Mouse (Mus musculus): ENCODE results near the gene Lhpp. TPM values are rescaled to one million over a fixed set of nuclear protein-coding genes. Genes with fewer than 3 reads are reported as not detected.

The Lhpp gene
- polyA plus RNA-seq, 1 experiment from 2014 or later, result 14.3 TPM

- peaks cover 5% of the 10 kb centered on the region; the same call in 1 of the 2 replicates for H3K36me3 ChIP-seq (ENCODE audit: control insufficient read depth, insufficient read depth, low read length)
- H3K4me1 ChIP-seq (ENCODE audit: control insufficient read depth, insufficient read depth, low read length), result peaks cover 7% of the 10 kb centered on the region
- no peak overlapping the region for H3K4me2 ChIP-seq (ENCODE audit: low read depth, low read length)
- H3K9me3 ChIP-seq (ENCODE audit: control insufficient read depth, low read length), result no peaks in the 10 kb centered on the region
- DNase-seq (ENCODE audit: low spot score) (no peak), ATAC-seq (ENCODE audit: low read depth) (no peak)
- H3K27ac ChIP-seq (replicated peaks; ENCODE audit: low read depth, low read length), result 0 out of 2 replicates have a peak overlapping the region, but pooled peaks have one; percentile 30
- H3K27me3 ChIP-seq (replicated peaks; ENCODE audit: control insufficient read depth, insufficient read depth, low read length), result no peaks in the 10 kb centered on the region
- 86% methylated on average over 4 of the region's 4 CpGs for WGBS
- no peak overlapping the region for H3K4me3 ChIP-seq (ENCODE audit: low read depth, low read length)
- no peak overlapping the region for H3K9ac ChIP-seq (ENCODE audit: low read depth, low read length)
Measured at GRCm38 (mm10) chr7:132719570-132719969, 109.1 kb downstream of the Lhpp start.

- peak; percentile 34 for DNase-seq (ENCODE audit: low spot score)
- peaks cover 3% of the 10 kb centered on the region; the same call in 1 of the 2 replicates for H3K4me1 ChIP-seq (ENCODE audit: control insufficient read depth, insufficient read depth, low read length)
- no peak overlapping the region for H3K27ac ChIP-seq (replicated peaks; ENCODE audit: low read depth, low read length)
- H3K27me3 ChIP-seq (replicated peaks; ENCODE audit: control insufficient read depth, insufficient read depth, low read length), result no peaks in the 10 kb centered on the region
- ATAC-seq (ENCODE audit: low read depth), result peak; percentile 70
- WGBS, result 76% methylated on average over 8 of the region's 8 CpGs
- H3K9ac ChIP-seq (ENCODE audit: low read depth, low read length), result no peak overlapping the region
- H3K4me3 ChIP-seq (ENCODE audit: low read depth, low read length), result no peak overlapping the region
- H3K4me2 ChIP-seq (ENCODE audit: low read depth, low read length), result no peak overlapping the region
- H3K9me3 ChIP-seq (ENCODE audit: control insufficient read depth, low read length), result no peaks in the 10 kb centered on the region
- no peaks in the 10 kb centered on the region for H3K36me3 ChIP-seq (ENCODE audit: control insufficient read depth, insufficient read depth, low read length)
Measured at GRCm38 (mm10) chr7:132720562-132720961, 110.1 kb downstream of the Lhpp start.

- H3K27me3 ChIP-seq (replicated peaks; ENCODE audit: control insufficient read depth, insufficient read depth, low read length), result no peaks in the 10 kb centered on the region
- H3K4me2 ChIP-seq (ENCODE audit: low read depth, low read length), result no peak overlapping the region
- H3K4me3 ChIP-seq (ENCODE audit: low read depth, low read length), result no peak overlapping the region
- H3K9me3 ChIP-seq (ENCODE audit: control insufficient read depth, low read length), result no peaks in the 10 kb centered on the region
- DNase-seq (ENCODE audit: low spot score) (no peak), ATAC-seq (ENCODE audit: low read depth) (no peak)
- no peak overlapping the region for H3K9ac ChIP-seq (ENCODE audit: low read depth, low read length)
- H3K27ac ChIP-seq (replicated peaks; ENCODE audit: low read depth, low read length), result no peak overlapping the region
- H3K36me3 ChIP-seq (ENCODE audit: control insufficient read depth, insufficient read depth, low read length), result no peaks in the 10 kb centered on the region
- 90% methylated on average over 12 of the region's 12 CpGs for WGBS
- peaks cover 7% of the 10 kb centered on the region for H3K4me1 ChIP-seq (ENCODE audit: control insufficient read depth, insufficient read depth, low read length)
Measured at GRCm38 (mm10) chr7:132722401-132723370, 112.2 kb downstream of the Lhpp start.

GRCm38 (mm10) chr7:132723906-132724305 is 113.5 kb downstream of the Lhpp start:
- Histone ChIP-seq H3K36me3 (ENCODE audit: control insufficient read depth, insufficient read depth, low read length) (no peaks in the 10 kb centered on the region), H3K9me3 (ENCODE audit: control insufficient read depth, low read length) (no peaks in the 10 kb centered on the region), H3K9ac (ENCODE audit: low read depth, low read length) (no peak overlapping the region), H3K4me2 (ENCODE audit: low read depth, low read length) (no peak overlapping the region), H3K27me3 (replicated peaks; ENCODE audit: control insufficient read depth, insufficient read depth, low read length) (no peaks in the 10 kb centered on the region), H3K4me3 (ENCODE audit: low read depth, low read length) (no peak overlapping the region), H3K27ac (replicated peaks; ENCODE audit: low read depth, low read length) (no peak overlapping the region), H3K4me1 (ENCODE audit: control insufficient read depth, insufficient read depth, low read length) (peaks cover 7% of the 10 kb centered on the region)
- 77% methylated on average over 11 of the region's 11 CpGs for WGBS
- ATAC-seq (ENCODE audit: low read depth) (peak; percentile 54; the same call in 1 of the 2 replicates), DNase-seq (ENCODE audit: low spot score) (peak; percentile 68)

- H3K4me2 ChIP-seq (ENCODE audit: low read depth, low read length), result no peak overlapping the region
- DNase-seq (ENCODE audit: low spot score) (no peak), ATAC-seq (ENCODE audit: low read depth) (no peak)
- H3K36me3 ChIP-seq (ENCODE audit: control insufficient read depth, insufficient read depth, low read length), result no peaks in the 10 kb centered on the region; the same call in 1 of the 2 replicates
- no peak overlapping the region for H3K27ac ChIP-seq (replicated peaks; ENCODE audit: low read depth, low read length)
- peaks cover 7% of the 10 kb centered on the region for H3K4me1 ChIP-seq (ENCODE audit: control insufficient read depth, insufficient read depth, low read length)
- H3K27me3 ChIP-seq (replicated peaks; ENCODE audit: control insufficient read depth, insufficient read depth, low read length), result no peaks in the 10 kb centered on the region
- no peak overlapping the region for H3K4me3 ChIP-seq (ENCODE audit: low read depth, low read length)
- no peak overlapping the region for H3K9ac ChIP-seq (ENCODE audit: low read depth, low read length)
- 85% methylated on average over 5 of the region's 5 CpGs for WGBS
- no peaks in the 10 kb centered on the region for H3K9me3 ChIP-seq (ENCODE audit: control insufficient read depth, low read length)
Measured at GRCm38 (mm10) chr7:132724501-132725062, 114.1 kb downstream of the Lhpp start.

- DNase-seq (ENCODE audit: low spot score) (peak; percentile 46), ATAC-seq (ENCODE audit: low read depth) (peak; percentile 64; the same call in 1 of the 2 replicates)
- Histone ChIP-seq H3K9me3 (ENCODE audit: control insufficient read depth, low read length) (no peaks in the 10 kb centered on the region), H3K4me2 (ENCODE audit: low read depth, low read length) (no peak overlapping the region), H3K27ac (replicated peaks; ENCODE audit: low read depth, low read length) (peak overlapping the region; percentile 16), H3K27me3 (replicated peaks; ENCODE audit: control insufficient read depth, insufficient read depth, low read length) (no peaks in the 10 kb centered on the region), H3K36me3 (ENCODE audit: control insufficient read depth, insufficient read depth, low read length) (no peaks in the 10 kb centered on the region; the same call in 1 of the 2 replicates), H3K4me3 (ENCODE audit: low read depth, low read length) (no peak overlapping the region), H3K9ac (ENCODE audit: low read depth, low read length) (no peak overlapping the region), H3K4me1 (ENCODE audit: control insufficient read depth, insufficient read depth, low read length) (peaks cover 7% of the 10 kb centered on the region)
- 59% methylated on average over 13 of the region's 13 CpGs for whole genome bisulfite sequencing
Measured at GRCm38 (mm10) chr7:132726106-132726861, 115.8 kb downstream of the Lhpp start.

GRCm38 (mm10) chr7:132729093-132729831 is 118.8 kb downstream of the Lhpp start:
- ATAC-seq (ENCODE audit: low read depth) (no peak), DNase-seq (ENCODE audit: low spot score) (no peak)
- Histone ChIP-seq H3K36me3 (ENCODE audit: control insufficient read depth, insufficient read depth, low read length) (no peaks in the 10 kb centered on the region; the same call in 1 of the 2 replicates), H3K4me1 (ENCODE audit: control insufficient read depth, insufficient read depth, low read length) (peaks cover 10% of the 10 kb centered on the region), H3K27me3 (replicated peaks; ENCODE audit: control insufficient read depth, insufficient read depth, low read length) (no peaks in the 10 kb centered on the region), H3K27ac (replicated peaks; ENCODE audit: low read depth, low read length) (no peak overlapping the region), H3K9ac (ENCODE audit: low read depth, low read length) (no peak overlapping the region), H3K4me2 (ENCODE audit: low read depth, low read length) (no peak overlapping the region), H3K4me3 (ENCODE audit: low read depth, low read length) (no peak overlapping the region), H3K9me3 (ENCODE audit: control insufficient read depth, low read length) (no peaks in the 10 kb centered on the region)
- 82% methylated on average over 4 of the region's 4 CpGs for WGBS

- no peak overlapping the region for H3K4me2 ChIP-seq (ENCODE audit: low read depth, low read length)
- H3K27ac ChIP-seq (replicated peaks; ENCODE audit: low read depth, low read length), result no peak overlapping the region
- peaks cover 9% of the 10 kb centered on the region for H3K4me1 ChIP-seq (ENCODE audit: control insufficient read depth, insufficient read depth, low read length)
- H3K27me3 ChIP-seq (replicated peaks; ENCODE audit: control insufficient read depth, insufficient read depth, low read length), result no peaks in the 10 kb centered on the region
- ATAC-seq (ENCODE audit: low read depth) (no peak), DNase-seq (ENCODE audit: low spot score) (no peak)
- no peak overlapping the region for H3K4me3 ChIP-seq (ENCODE audit: low read depth, low read length)
- no peaks in the 10 kb centered on the region; the same call in 1 of the 2 replicates for H3K36me3 ChIP-seq (ENCODE audit: control insufficient read depth, insufficient read depth, low read length)
- no peak overlapping the region for H3K9ac ChIP-seq (ENCODE audit: low read depth, low read length)
- 85% methylated on average over 7 of the region's 7 CpGs for WGBS
- H3K9me3 ChIP-seq (ENCODE audit: control insufficient read depth, low read length), result no peaks in the 10 kb centered on the region
Measured at GRCm38 (mm10) chr7:132730510-132730909, 120.1 kb downstream of the Lhpp start.

All from embryonic facial prominence, embryonic 14.5 days (tissue).